Mouse (Mus musculus) induced T-regulatory cell, adult 2 months (primary cell): ENCODE measurements around the gene Dalrd3.

Source experiments
- DNase-seq: peaks from one replicate; pipeline ENCODE4 v3.0.0-alpha.2; 2012; ENCODE audit warnings: low read depth

Dalrd3 gene

GRCm38 (mm10) chr9:108569381-108570206 is at the start of gene Dalrd3:
Gene Dalrd3 (plus strand): TSS chr9:108569886.
- DNase-seq: peak; percentile 96

- DNase-seq: peak; percentile 33
Observed at GRCm38 (mm10) chr9:108521604-108522003, 48.1 kb upstream of the Dalrd3 start.

GRCm38 (mm10) chr9:108523341-108523740 is 46.3 kb upstream of the Dalrd3 start:
- no peak for DNase-seq

GRCm38 (mm10) chr9:108525400-108525799 is 44.3 kb upstream of the Dalrd3 start:
- no peak for DNase-seq

- no peak for DNase-seq
Observed at GRCm38 (mm10) chr9:108530954-108531353, 38.7 kb upstream of the Dalrd3 start.

- DNase-seq: no peak
Observed at GRCm38 (mm10) chr9:108531496-108531895, 38.2 kb upstream of the Dalrd3 start.

- DNase-seq: peak; percentile 38
Observed at GRCm38 (mm10) chr9:108540846-108541245, 28.8 kb upstream of the Dalrd3 start.

GRCm38 (mm10) chr9:108545986-108546385 is 23.7 kb upstream of the Dalrd3 start:
- DNase-seq: no peak

GRCm38 (mm10) chr9:108546875-108547274 is 22.8 kb upstream of the Dalrd3 start:
- no peak for DNase-seq

- DNase-seq: no peak
Observed at GRCm38 (mm10) chr9:108559169-108559568, 10.5 kb upstream of the Dalrd3 start.

- DNase-seq: peak; percentile 98
Observed at GRCm38 (mm10) chr9:108560227-108560841, 9.4 kb upstream of the Dalrd3 start, which contains the start of gene Impdh2. Gene Impdh2 (plus strand): TSS chr9:108560286.

- no peak for DNase-seq
Observed at GRCm38 (mm10) chr9:108563671-108564070, 6.0 kb upstream of the Dalrd3 start.

- DNase-seq: no peak
Observed at GRCm38 (mm10) chr9:108564131-108564530, 5.6 kb upstream of the Dalrd3 start.

GRCm38 (mm10) chr9:108565881-108566814 is 3.5 kb upstream of the Dalrd3 start:
- peak; percentile 32 for DNase-seq

- DNase-seq: peak; percentile 97
Observed at GRCm38 (mm10) chr9:108566815-108567776, 2.6 kb upstream of the Dalrd3 start, which contains the start of gene Ndufaf3. Gene Ndufaf3 (minus strand): TSS chr9:108567434.

- DNase-seq: peak; percentile 58
Observed at GRCm38 (mm10) chr9:108567931-108568419, 1.7 kb upstream of the Dalrd3 start.

GRCm38 (mm10) chr9:108568511-108568921 is 1.2 kb upstream of the Dalrd3 start:
- peak; percentile 71 for DNase-seq

- DNase-seq: peak; percentile 93
Observed at GRCm38 (mm10) chr9:108570207-108570896, 666 bp downstream of the Dalrd3 start.

GRCm38 (mm10) chr9:108571401-108571973 is 1.8 kb downstream of the Dalrd3 start:
- no peak for DNase-seq

GRCm38 (mm10) chr9:108572321-108572720 is 2.6 kb downstream of the Dalrd3 start:
- no peak for DNase-seq
